Mouse (Mus musculus) CH12F3 (cell line): Measurements from ENCODE around the gene Olfr63.
"Not testable (repeated sequence)": the region's sequence is repeated elsewhere in the genome, so short reads cannot be mapped to it uniquely, and the experiment has no call there.

ENCODE experiments used
- in situ Hi-C: fragments of 300-500 bp; cut with MboI; formaldehyde crosslinking; loops from 2 replicates; pipeline ENCODE4 v1.14.3; 2020; ENCODE audit warnings: low sequenced_read_pairs

Olfr63 gene

DNA sequence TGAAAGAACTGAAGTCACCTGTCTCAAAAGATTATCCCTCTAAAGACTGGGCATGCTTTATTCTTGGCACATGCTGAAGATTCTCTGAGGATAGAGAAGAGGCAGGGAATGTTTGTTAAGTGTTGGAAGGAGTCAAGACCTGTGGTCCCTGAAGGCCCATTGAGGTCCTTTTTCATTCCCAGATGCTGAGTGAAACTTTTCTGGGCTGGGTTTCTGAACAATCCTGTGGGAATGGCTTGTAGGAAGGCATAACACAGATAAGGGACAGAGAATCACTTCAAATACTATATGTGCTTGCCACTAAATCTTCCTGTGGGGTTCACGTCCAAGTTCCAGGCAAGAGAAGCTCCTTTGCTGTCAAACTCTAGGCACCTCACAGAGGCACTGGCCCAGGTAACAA, at the start of gene Olfr63:
Olfr63 (plus strand) TSS at position 301 of the 400 bp plus-strand sequence.
- in situ Hi-C loops, result no loop called here

DNA sequence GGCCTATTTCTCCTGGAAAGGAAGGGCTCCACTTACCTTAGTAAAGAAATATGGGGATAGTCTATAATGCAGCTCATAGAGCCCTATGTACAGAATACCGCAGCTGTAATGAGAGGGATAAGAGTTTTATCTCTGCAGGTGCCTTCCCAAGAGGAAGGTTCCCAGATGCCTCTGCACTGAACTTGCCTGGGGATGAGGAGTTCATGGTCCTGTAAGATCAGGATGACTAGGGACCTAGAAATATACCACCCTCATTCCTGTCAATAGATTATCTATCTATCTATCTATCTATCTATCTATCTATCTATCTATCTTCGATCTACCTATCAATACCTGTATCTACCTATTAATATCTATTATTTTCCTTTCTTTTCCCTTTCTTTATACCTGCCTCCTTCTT, 42.9 kb upstream of the Olfr63 start, which contains the start of gene Olfr1564:
Olfr1564 (minus strand) TSS at position 101 of the 400 bp plus-strand sequence.
- in situ Hi-C loops, result loop anchor here (25.0 kb wide), 1 partner anchor 91 kb away; no protein-coding TSS in a partner anchor

DNA sequence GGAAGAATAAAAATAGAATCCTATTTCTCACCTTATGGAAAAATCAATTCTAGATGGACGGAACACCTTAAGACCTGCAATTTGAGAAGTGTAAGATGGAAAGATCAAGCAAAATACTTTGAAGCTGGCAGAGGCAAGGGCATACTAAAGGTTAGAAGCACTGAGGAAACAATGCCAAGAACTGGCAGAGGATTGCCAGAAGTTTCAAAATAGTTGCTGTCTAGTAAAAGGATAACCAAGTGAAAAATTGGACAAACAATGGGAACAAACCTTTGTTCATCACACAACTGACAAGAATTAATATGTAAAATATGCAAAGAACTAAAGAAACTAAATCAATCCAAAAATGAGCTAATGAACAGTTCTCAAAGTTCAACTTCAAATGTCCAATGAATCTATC, 27.8 kb upstream of the Olfr63 start:
- in situ Hi-C loops, result not testable (repeated sequence)

DNA sequence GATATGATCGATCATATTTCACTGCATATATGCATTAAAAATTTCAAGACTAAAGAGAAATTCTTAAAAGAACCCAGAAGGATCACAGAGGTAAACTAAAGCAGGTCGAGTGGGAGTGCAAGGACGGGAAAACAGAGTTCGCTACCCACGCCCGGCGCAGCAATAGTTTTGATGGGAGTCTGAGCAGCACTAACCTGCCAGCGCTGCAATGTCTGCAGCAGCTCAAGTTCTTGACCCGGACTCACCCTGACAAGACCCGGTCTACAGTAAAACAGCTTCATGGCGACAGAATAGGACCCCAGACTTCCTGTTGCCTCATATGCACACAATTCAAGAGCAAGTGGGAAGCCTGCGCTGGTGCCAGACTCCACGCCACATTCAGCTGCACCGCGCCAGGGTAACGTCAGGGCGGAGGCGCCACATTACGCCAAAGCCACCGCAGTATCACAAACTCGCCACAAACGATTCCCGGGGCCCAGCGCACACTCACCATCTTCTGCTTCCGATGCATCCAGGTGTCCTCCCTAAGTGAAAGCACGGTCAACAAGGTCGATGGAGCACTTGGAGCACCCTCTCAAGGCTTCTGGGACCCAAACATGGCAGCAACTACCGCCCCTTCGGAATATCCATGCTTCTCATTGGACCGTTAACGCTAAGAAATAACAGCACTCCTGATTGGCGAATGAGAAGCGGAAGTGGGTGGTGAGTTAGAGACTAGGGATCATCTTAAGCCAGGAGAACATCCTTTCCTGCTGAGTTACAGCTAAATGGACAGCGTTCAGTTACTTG, 9.8 kb upstream of the Olfr63 start, which contains the start of gene Zfp955a:
Zfp955a (minus strand) TSS at position 616 of the 789 bp plus-strand sequence.
- in situ Hi-C loops, result not testable (repeated sequence)

DNA sequence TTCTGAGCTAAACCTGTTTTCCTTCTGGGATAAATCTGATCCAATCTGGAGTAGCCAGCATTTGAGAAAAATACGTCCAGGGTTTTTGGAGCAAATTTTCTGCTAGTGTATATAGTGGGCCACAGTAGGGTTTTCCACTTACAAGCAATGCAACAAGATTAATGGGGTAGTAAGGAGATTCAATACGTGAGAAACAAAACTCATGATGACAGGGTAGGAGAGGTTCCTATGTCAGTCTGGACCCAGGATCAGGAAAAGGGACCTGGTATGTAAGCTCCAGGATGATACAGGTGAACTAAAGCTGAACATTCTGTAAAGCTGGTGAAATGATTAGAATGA, 9.2 kb upstream of the Olfr63 start:
- in situ Hi-C loops, result not testable (repeated sequence)

DNA sequence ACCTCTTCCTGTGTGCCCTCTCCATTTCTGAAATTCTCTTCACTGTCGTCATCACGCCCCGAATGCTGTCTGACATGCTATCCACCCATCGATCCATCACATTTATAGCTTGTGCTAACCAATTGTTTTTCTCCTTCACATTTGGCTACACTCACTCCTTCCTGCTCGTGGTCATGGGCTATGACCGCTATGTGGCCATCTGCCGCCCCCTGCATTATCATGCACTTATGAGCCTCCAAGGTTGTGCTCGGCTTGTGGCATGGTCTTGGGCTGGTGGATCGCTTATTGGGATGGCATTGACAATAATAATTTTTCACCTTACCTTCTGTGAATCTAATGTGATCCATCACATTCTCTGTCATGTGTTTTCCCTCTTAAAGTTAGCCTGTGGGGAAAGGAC, 4.4 kb downstream of the Olfr63 start:
- in situ Hi-C loops, result no loop called here

DNA sequence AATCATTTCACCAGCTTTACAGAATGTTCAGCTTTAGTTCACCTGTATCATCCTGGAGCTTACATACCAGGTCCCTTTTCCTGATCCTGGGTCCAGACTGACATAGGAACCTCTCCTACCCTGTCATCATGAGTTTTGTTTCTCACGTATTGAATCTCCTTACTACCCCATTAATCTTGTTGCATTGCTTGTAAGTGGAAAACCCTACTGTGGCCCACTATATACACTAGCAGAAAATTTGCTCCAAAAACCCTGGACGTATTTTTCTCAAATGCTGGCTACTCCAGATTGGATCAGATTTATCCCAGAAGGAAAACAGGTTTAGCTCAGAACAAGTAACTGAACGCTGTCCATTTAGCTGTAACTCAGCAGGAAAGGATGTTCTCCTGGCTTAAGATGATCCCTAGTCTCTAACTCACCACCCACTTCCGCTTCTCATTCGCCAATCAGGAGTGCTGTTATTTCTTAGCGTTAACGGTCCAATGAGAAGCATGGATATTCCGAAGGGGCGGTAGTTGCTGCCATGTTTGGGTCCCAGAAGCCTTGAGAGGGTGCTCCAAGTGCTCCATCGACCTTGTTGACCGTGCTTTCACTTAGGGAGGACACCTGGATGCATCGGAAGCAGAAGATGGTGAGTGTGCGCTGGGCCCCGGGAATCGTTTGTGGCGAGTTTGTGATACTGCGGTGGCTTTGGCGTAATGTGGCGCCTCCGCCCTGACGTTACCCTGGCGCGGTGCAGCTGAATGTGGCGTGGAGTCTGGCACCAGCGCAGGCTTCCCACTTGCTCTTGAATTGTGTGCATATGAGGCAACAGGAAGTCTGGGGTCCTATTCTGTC, 24.8 kb downstream of the Olfr63 start, which contains the start of gene Zfp955b:
Zfp955b (plus strand) TSS at position 506 of the 837 bp plus-strand sequence.
- in situ Hi-C loops, result not testable (repeated sequence)

DNA sequence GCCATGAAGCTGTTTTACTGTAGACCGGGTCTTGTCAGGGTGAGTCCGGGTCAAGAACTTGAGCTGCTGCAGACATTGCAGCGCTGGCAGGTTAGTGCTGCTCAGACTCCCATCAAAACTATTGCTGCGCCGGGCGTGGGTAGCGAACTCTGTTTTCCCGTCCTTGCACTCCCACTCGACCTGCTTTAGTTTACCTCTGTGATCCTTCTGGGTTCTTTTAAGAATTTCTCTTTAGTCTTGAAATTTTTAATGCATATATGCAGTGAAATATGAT, 25.3 kb downstream of the Olfr63 start:
- in situ Hi-C loops, result not testable (repeated sequence)
